ENCODE assay signal across 9 mouse cellular contexts in the genomic region with DNA sequence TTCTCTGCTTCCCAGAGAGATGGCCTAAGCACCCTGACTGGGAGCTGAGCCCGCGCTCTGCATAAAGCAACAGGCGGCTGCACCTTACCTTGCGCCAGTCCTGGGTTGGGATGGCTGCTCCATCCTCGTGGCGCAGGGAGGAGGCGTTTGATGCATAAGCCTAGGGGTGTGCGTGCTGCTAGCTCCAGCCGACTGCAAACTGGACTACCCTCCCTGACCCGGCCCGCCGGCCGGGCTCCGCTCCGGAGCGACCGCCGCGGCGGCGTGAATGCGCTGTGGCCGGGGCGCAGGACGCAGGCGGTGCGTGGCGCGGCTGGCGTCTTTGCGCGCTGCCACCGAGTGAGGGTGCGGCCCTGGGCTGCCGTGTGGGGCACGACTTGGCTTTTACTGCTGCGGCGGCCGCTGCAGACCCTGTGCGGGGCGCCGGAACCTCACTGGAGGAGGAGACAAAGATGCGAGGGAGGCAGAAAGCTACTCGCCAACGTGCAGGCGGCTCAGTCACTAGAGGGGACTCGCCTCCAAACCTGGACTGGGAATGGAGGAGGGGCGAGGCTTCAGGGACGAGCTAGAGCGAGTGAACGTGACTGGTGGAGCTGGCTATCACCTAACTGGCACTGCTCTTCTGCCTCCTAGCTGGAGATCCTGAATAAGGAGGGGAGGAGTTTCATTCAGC. TPM values are rescaled to one million over a fixed set of nuclear protein-coding genes. Genes with fewer than 3 reads are reported as not detected.
DNase-seq lines count a peak whose midpoint lies in the region; ATAC-seq and TF ChIP-seq lines count a peak whose summit lies in the region.
"Had no signal": no experiment of that assay in that cellular context is flagged by ENCODE, and none has a peak within 500 bp of the region (broad histone marks: within the 10 kb centered on the region; RNA-seq: fewer than 3 reads in every experiment).

Lrrc3b (minus strand) TSS at position 503 of the 673 bp plus-strand sequence.

- peak within 1 kb of the TSS; percentile 83 for H3K4me2 ChIP-seq in midbrain, postnatal 0 days (ENCODE audit: low read depth, low read length, poor library complexity, severe bottlenecking)

- peaks cover 6% of the 10 kb centered on the region; the same call in 1 of the 2 replicates for H3K4me1 ChIP-seq in midbrain, postnatal 0 days (ENCODE audit: insufficient read depth, low read length)

- H3K9me3 ChIP-seq in midbrain, postnatal 0 days (ENCODE audit: low read length) = no peaks in the 10 kb centered on the region

- peak; percentile 54 for DNase-seq in layer of hippocampus, adult 11-12 months (ENCODE audit: low spot score)
- no peak for DNase-seq in layer of hippocampus, adult 9-10 months (ENCODE audit: low spot score)
- DNase-seq in embryo, embryonic 10.5 days (ENCODE audit: low spot score) = peak; percentile 77
- peak; percentile 98 for DNase-seq in heart, adult 11 months
- DNase-seq in kidney, adult 11 months = peak; percentile 15
- DNase-seq in left cerebral cortex, postnatal 4 days = peak; percentile 63
- DNase-seq in midbrain, postnatal 0 days (ENCODE audit: low spot score) = peak; percentile 88

- TF ChIP-seq CTCF in midbrain, postnatal 0 days (IDR thresholded peaks at IDR 0.05) = peak; percentile 72

- peak within 1 kb of the TSS; percentile 92 for H3K27ac ChIP-seq in midbrain, postnatal 0 days (ENCODE audit: low read depth, low read length)

- WGBS in midbrain, postnatal 0 days = 0% methylated on average over 38 of the region's 51 CpGs

- H3K9ac ChIP-seq in midbrain, postnatal 0 days (replicated peaks; ENCODE audit: low read length, poor library complexity, severe bottlenecking) = peak within 1 kb of the TSS; percentile 80

- ATAC-seq in midbrain, postnatal 0 days (ENCODE audit: low FRiP score) = peak; percentile 90
- ATAC-seq in erythroid progenitor cell, adult 5-6 weeks (replicated peaks; ENCODE audit: low FRiP score, poor library complexity, severe bottlenecking) = no peak

- H3K4me3 ChIP-seq in midbrain, postnatal 0 days (ENCODE audit: low read depth, low read length) = peak within 1 kb of the TSS; percentile 76

- H3K36me3 ChIP-seq in midbrain, postnatal 0 days (ENCODE audit: insufficient read depth, low read length) = no peaks in the 10 kb centered on the region

- no peaks in the 10 kb centered on the region for H3K27me3 ChIP-seq in midbrain, postnatal 0 days (ENCODE audit: insufficient read depth, low read length)

- intact Hi-C loops in left cerebral cortex, postnatal 4 days (cut with DNase I) = loop anchor here (10.0 kb wide), 1 partner anchor 756 kb away; no protein-coding TSS in a partner anchor

RNA-seq across cellular contexts. Expression of gene Lrrc3b, which starts in this region (rescaled TPM):
- 10 to 100 TPM; 15.4 to 16.7 TPM for total RNA-seq in left cerebral cortex, postnatal 4 days (2021)
- total RNA-seq in midbrain, postnatal 0 days (2014; rRNA removed) = 40.4 and 47.8 TPM in 2 replicates
- polyA plus RNA-seq in midbrain, postnatal 0 days (2015; fragmentation: Nextera tagmentation; extraction: Ambion mirVana) = 36.7 and 41.8 TPM in 2 replicates
- total RNA-seq in erythroid progenitor cell, adult 5-6 weeks (2015; ENCODE audit: low replicate concordance) = not detected in 2 replicates
- not detected in 2 replicates for total RNA-seq in erythroid progenitor cell, adult 5-6 weeks (2017; ENCODE audit: low replicate concordance)
- polyA plus RNA-seq: C2C12 had no signal

Comparison
In these comparisons a context has a peak if more than half of its experiments do, and no peak if none do; other contexts are left out.
1. RNA of gene Lrrc3b (total RNA-seq): 40.4 to 47.8 TPM in midbrain, postnatal 0 days and 15.4 to 16.7 TPM in left cerebral cortex, postnatal 4 days; not detected in erythroid progenitor cell, adult 5-6 weeks; every median in the first group is over 10 times any median in the second.